Mouse (Mus musculus): ENCODE data around the gene Tcf23. TPM values are rescaled to one million over a fixed set of nuclear protein-coding genes. Genes with fewer than 3 reads are reported as not detected.

The Tcf23 gene
- polyA plus RNA-seq, 1 experiment from 2014 or later = 0.55 TPM

DNA sequence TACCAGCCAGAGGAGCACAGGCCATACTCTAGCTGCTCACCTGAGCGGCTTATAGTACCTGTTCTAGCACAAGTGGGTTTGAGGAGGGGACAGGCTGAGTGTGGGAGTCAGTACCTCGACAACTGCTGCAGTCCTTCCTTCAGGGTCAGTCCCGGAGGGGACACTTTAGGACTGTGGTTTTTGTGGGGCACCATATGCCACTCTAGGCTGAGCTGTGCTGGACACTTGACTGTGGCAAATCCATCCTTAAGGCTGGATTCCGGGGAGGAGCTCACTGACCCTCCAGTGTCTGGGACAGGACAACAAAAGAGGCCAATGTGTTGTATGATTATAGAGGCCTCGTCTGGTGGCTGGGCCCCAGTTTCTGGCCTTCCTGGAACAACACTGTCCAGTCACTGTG, 15.9 kb upstream of the Tcf23 start:
- Histone ChIP-seq H3K36me3 (ENCODE audit: control insufficient read depth, insufficient read depth, low read length) (peaks cover 32% of the 10 kb centered on the region), H3K4me3 (ENCODE audit: low read depth, low read length) (no peak overlapping the region), H3K4me1 (ENCODE audit: control insufficient read depth, insufficient read depth, low read length) (0 out of 2 replicates have a peak, but pooled peaks cover 15% of the 10 kb centered on the region), H3K27me3 (ENCODE audit: control insufficient read depth, insufficient read depth, low read length) (no peaks in the 10 kb centered on the region), H3K4me2 (replicated peaks; ENCODE audit: low read depth, low read length) (no peak overlapping the region), H3K27ac (ENCODE audit: low read length) (no peak overlapping the region), H3K9me3 (ENCODE audit: control insufficient read depth, low read depth, low read length) (no peaks in the 10 kb centered on the region), H3K9ac (replicated peaks; ENCODE audit: low read depth, low read length) (no peak overlapping the region)
- no peak for ATAC-seq (ENCODE audit: insufficient number of reproducible peaks, insufficient read depth, low FRiP score, low read depth)
- WGBS = 81% methylated on average over 5 of the region's 5 CpGs

DNA sequence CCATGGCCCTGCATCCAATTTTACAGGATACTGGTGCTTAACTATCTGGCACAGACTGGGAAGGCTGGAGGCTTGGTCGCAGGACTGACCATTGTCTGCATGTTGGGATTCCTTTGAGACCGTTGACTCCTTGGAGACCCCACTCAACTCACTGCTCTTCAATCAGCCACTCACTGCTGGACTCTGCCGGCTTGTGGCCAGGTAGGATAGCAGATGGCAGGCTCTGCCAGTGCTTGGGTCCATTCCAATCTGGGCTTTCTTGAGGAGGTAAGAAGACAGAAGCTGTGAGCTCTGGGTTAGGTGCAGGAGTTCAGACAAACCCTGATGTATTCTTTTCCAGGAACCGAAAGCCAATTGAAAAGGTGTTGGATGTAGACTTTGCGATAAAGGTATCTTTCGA, 14.4 kb upstream of the Tcf23 start:
- no peak overlapping the region for H3K27ac ChIP-seq (ENCODE audit: low read length)
- no peak for ATAC-seq (ENCODE audit: insufficient number of reproducible peaks, insufficient read depth, low FRiP score, low read depth)
- no peak overlapping the region for H3K4me2 ChIP-seq (replicated peaks; ENCODE audit: low read depth, low read length)
- H3K4me3 ChIP-seq (ENCODE audit: low read depth, low read length) = no peak overlapping the region
- peaks cover 44% of the 10 kb centered on the region for H3K36me3 ChIP-seq (ENCODE audit: control insufficient read depth, insufficient read depth, low read length)
- WGBS = 97% methylated on average over 6 of the region's 6 CpGs
- H3K27me3 ChIP-seq (ENCODE audit: control insufficient read depth, insufficient read depth, low read length) = no peaks in the 10 kb centered on the region
- peaks cover 27% of the 10 kb centered on the region; the same call in 1 of the 2 replicates for H3K4me1 ChIP-seq (ENCODE audit: control insufficient read depth, insufficient read depth, low read length)
- H3K9me3 ChIP-seq (ENCODE audit: control insufficient read depth, low read depth, low read length) = no peaks in the 10 kb centered on the region
- H3K9ac ChIP-seq (replicated peaks; ENCODE audit: low read depth, low read length) = no peak overlapping the region

DNA sequence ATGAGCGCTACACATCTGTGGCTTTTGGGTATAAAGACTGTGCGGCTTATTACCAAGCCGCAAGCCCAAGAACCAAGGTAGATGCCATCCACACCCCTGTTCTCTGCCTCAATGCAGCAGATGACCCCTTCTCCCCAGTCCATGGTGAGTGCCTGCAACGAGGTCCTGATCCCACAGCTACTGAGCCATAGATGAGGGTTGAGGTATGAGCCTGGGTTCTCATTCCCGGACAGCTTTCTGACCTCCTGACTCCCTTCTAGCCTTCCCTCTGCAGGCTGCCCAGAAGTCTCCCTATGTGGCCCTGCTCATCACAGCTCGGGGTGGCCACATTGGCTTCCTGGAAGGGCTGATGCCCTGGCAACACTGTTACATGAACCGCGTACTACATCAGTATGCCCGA, 13.9 kb upstream of the Tcf23 start:
- 93% methylated on average over 9 of the region's 9 CpGs for WGBS

DNA sequence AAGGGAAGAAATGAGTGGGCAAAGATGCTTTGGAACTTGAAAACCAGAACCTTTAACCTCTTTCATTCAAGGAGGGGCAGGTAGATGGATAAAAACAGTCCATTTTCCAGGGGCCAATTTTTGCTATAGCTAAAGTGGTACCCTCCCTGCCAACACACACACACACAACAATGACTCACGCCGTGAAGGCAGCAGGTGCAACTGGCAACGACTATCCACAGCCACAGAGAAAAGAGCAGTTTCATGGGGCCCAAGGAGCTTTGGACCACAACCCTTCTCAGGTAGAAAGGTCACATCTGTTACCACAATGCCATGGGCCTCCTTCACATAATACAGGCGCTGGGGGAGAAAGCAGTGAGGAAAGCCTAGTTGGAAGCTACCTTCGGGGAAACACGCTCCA, 12.7 kb upstream of the Tcf23 start:
- Histone ChIP-seq H3K36me3 (ENCODE audit: control insufficient read depth, insufficient read depth, low read length) (peaks cover 44% of the 10 kb centered on the region), H3K4me3 (ENCODE audit: low read depth, low read length) (no peak overlapping the region), H3K4me2 (replicated peaks; ENCODE audit: low read depth, low read length) (no peak overlapping the region), H3K4me1 (ENCODE audit: control insufficient read depth, insufficient read depth, low read length) (peaks cover 21% of the 10 kb centered on the region; the same call in 1 of the 2 replicates), H3K27me3 (ENCODE audit: control insufficient read depth, insufficient read depth, low read length) (no peaks in the 10 kb centered on the region), H3K27ac (ENCODE audit: low read length) (no peak overlapping the region), H3K9me3 (ENCODE audit: control insufficient read depth, low read depth, low read length) (no peaks in the 10 kb centered on the region), H3K9ac (replicated peaks; ENCODE audit: low read depth, low read length) (no peak overlapping the region)
- 93% methylated on average over 6 of the region's 6 CpGs for WGBS
- no peak for ATAC-seq (ENCODE audit: insufficient number of reproducible peaks, insufficient read depth, low FRiP score, low read depth)

More for the DNA sequence above, 13.9 kb upstream of the Tcf23 start:
- Histone ChIP-seq H3K4me1 (ENCODE audit: control insufficient read depth, insufficient read depth, low read length) (peaks cover 27% of the 10 kb centered on the region; the same call in 1 of the 2 replicates), H3K4me2 (replicated peaks; ENCODE audit: low read depth, low read length) (no peak overlapping the region), H3K4me3 (ENCODE audit: low read depth, low read length) (no peak overlapping the region), H3K9me3 (ENCODE audit: control insufficient read depth, low read depth, low read length) (no peaks in the 10 kb centered on the region), H3K27ac (ENCODE audit: low read length) (no peak overlapping the region), H3K27me3 (ENCODE audit: control insufficient read depth, insufficient read depth, low read length) (no peaks in the 10 kb centered on the region), H3K36me3 (ENCODE audit: control insufficient read depth, insufficient read depth, low read length) (peaks cover 44% of the 10 kb centered on the region), H3K9ac (replicated peaks; ENCODE audit: low read depth, low read length) (no peak overlapping the region)
- ATAC-seq (ENCODE audit: insufficient number of reproducible peaks, insufficient read depth, low FRiP score, low read depth) = no peak

DNA sequence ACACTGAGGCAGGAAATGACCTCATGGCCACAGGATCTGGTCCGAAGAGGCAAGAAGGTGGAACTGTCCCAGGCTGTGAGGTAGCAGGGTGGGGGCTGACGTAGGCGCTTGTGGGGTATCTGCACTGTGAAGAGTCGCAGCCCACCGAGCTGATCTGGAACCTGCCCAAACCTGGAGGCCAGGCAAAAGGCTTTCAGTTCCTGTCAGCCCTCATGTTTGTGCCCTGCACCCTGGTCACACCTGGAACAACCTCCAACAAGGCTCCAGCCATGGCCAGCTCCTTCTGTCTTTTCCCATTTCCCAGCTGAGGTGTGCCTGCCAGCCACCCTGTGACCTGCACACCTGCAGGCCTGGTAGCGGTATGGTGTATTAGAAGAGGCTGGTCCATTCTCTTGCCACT, 10.6 kb upstream of the Tcf23 start:
- Histone ChIP-seq H3K4me3 (ENCODE audit: low read depth, low read length) (no peak overlapping the region), H3K9me3 (ENCODE audit: control insufficient read depth, low read depth, low read length) (no peaks in the 10 kb centered on the region), H3K9ac (replicated peaks; ENCODE audit: low read depth, low read length) (no peak overlapping the region), H3K27me3 (ENCODE audit: control insufficient read depth, insufficient read depth, low read length) (no peaks in the 10 kb centered on the region), H3K4me1 (ENCODE audit: control insufficient read depth, insufficient read depth, low read length) (peaks cover 18% of the 10 kb centered on the region; the same call in 1 of the 2 replicates), H3K4me2 (replicated peaks; ENCODE audit: low read depth, low read length) (peak overlapping the region; percentile 66; the same call in 1 of the 2 replicates), H3K27ac (ENCODE audit: low read length) (no peak overlapping the region), H3K36me3 (ENCODE audit: control insufficient read depth, insufficient read depth, low read length) (peaks cover 36% of the 10 kb centered on the region)
- 96% methylated on average over 6 of the region's 6 CpGs for WGBS
- ATAC-seq (ENCODE audit: insufficient number of reproducible peaks, insufficient read depth, low FRiP score, low read depth) = no peak

DNA sequence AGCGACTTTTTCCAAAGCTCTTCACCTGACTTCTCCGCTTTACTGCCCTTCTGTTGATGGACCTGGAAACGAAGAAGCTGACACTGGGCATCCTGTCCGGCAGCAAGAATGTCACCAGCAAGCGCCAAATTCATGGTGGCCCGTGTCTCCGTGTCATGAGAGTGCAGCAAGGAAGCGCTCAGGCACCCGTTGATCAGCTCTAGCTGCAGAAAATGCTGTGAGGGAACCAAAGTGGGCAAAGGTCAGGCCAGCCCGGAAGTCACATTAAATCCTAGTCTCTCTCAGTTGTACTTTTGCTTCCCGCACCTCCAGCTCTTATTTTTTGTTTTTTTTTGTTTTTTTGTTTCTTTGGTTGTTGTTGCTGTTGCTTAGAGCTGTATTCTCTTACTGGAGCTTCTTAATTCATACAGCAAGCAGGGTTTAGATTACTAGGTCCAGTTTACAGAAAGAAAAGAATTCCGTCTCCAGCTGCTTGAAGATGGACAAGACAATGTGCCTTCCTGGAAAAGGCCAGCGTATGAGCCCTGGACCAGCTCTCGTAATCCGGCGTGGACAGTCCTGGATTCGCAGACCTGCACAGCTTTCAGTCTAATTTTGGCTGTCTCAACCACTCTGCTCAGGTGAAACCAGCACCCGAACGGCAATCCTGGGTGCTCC, 9.1 kb upstream of the Tcf23 start:
- Histone ChIP-seq H3K4me2 (replicated peaks; ENCODE audit: low read depth, low read length) (peak overlapping the region; percentile 66), H3K4me1 (ENCODE audit: control insufficient read depth, insufficient read depth, low read length) (peaks cover 18% of the 10 kb centered on the region; the same call in 1 of the 2 replicates), H3K27me3 (ENCODE audit: control insufficient read depth, insufficient read depth, low read length) (no peaks in the 10 kb centered on the region), H3K36me3 (ENCODE audit: control insufficient read depth, insufficient read depth, low read length) (peaks cover 27% of the 10 kb centered on the region), H3K27ac (ENCODE audit: low read length) (peak overlapping the region; percentile 88; the same call in 1 of the 2 replicates), H3K4me3 (ENCODE audit: low read depth, low read length) (peak overlapping the region; percentile 79), H3K9me3 (ENCODE audit: control insufficient read depth, low read depth, low read length) (no peaks in the 10 kb centered on the region), H3K9ac (replicated peaks; ENCODE audit: low read depth, low read length) (peak overlapping the region; percentile 77)
- 25% methylated on average over 19 of the region's 19 CpGs for WGBS
- ATAC-seq (ENCODE audit: insufficient number of reproducible peaks, insufficient read depth, low FRiP score, low read depth) = 0 out of 2 replicates have a peak, but pooled peaks have one; percentile 16

DNA sequence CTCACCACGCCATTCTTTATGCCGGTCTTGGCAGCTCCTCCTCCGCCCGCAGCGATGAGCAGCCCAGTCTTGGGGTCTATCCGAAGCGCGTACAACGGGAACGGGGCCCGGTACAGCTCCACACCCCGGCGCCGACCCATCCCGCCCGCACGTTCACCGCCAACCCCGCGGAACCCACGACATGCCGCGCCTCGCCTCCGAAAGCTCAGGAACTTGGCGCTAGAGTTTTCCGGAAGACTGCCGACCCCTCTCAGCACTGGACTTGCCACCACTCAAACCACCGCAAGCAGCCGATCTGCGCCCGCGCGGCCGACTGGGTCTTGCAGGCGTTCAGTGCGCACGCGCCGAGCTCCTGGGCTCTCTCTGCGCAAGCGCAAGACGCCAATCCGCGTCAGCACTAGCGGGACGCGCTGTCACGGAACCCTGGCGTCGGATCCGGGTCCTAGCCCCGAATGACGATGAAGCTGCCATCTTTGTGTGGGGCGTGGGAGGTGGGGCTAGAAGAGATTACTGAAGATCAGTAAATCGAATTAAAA, 8.4 kb upstream of the Tcf23 start, which contains the start of gene Preb:
Preb (minus strand) TSS at position 396 of the 536 bp plus-strand sequence.
- peaks cover 18% of the 10 kb centered on the region; the same call in 1 of the 2 replicates for H3K4me1 ChIP-seq (ENCODE audit: control insufficient read depth, insufficient read depth, low read length)
- WGBS = under 1% methylated on average over 56 of the region's 56 CpGs
- peak within 1 kb of the TSS; percentile 79 for H3K4me3 ChIP-seq (ENCODE audit: low read depth, low read length)
- H3K9ac ChIP-seq (replicated peaks; ENCODE audit: low read depth, low read length) = peak within 1 kb of the TSS; percentile 77
- peak within 1 kb of the TSS; percentile 88 for H3K27ac ChIP-seq (ENCODE audit: low read length)
- H3K9me3 ChIP-seq (ENCODE audit: control insufficient read depth, low read depth, low read length) = no peaks in the 10 kb centered on the region
- H3K36me3 ChIP-seq (ENCODE audit: control insufficient read depth, insufficient read depth, low read length) = peaks cover 20% of the 10 kb centered on the region
- peak within 1 kb of the TSS; percentile 66 for H3K4me2 ChIP-seq (replicated peaks; ENCODE audit: low read depth, low read length)
- peak; percentile 95 for ATAC-seq (ENCODE audit: insufficient number of reproducible peaks, insufficient read depth, low FRiP score, low read depth)
- H3K27me3 ChIP-seq (ENCODE audit: control insufficient read depth, insufficient read depth, low read length) = no peaks in the 10 kb centered on the region

DNA sequence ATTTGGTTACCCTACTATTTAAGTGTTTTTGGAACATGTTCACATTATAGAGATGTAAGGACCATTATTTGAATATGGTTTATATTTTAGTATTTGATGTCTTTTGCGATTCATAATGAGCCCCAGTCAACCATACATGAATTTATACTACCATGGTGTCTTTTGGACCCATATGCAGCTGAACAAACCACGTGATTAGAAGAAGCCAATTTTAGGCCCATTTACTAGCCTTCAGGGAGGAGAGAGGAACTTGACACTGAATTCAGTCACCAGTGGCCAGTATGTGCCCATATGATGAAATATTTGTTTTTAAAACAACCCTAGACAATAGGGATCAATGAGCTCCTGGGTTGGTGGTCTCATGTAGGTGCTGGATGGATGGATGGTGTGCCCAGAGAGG, 7.6 kb upstream of the Tcf23 start:
- Histone ChIP-seq H3K27me3 (ENCODE audit: control insufficient read depth, insufficient read depth, low read length) (no peaks in the 10 kb centered on the region), H3K36me3 (ENCODE audit: control insufficient read depth, insufficient read depth, low read length) (peaks cover 14% of the 10 kb centered on the region), H3K4me1 (ENCODE audit: control insufficient read depth, insufficient read depth, low read length) (peaks cover 18% of the 10 kb centered on the region; the same call in 1 of the 2 replicates), H3K9me3 (ENCODE audit: control insufficient read depth, low read depth, low read length) (no peaks in the 10 kb centered on the region), H3K4me2 (replicated peaks; ENCODE audit: low read depth, low read length) (peak overlapping the region; percentile 54; the same call in 1 of the 2 replicates), H3K27ac (ENCODE audit: low read length) (no peak overlapping the region), H3K9ac (replicated peaks; ENCODE audit: low read depth, low read length) (no peak overlapping the region), H3K4me3 (ENCODE audit: low read depth, low read length) (no peak overlapping the region)
- ATAC-seq (ENCODE audit: insufficient number of reproducible peaks, insufficient read depth, low FRiP score, low read depth) = no peak
- 93% methylated on average over 2 of the region's 2 CpGs for WGBS
